20 mouse cellular contexts compared by ENCODE assay signal in the genomic region with DNA sequence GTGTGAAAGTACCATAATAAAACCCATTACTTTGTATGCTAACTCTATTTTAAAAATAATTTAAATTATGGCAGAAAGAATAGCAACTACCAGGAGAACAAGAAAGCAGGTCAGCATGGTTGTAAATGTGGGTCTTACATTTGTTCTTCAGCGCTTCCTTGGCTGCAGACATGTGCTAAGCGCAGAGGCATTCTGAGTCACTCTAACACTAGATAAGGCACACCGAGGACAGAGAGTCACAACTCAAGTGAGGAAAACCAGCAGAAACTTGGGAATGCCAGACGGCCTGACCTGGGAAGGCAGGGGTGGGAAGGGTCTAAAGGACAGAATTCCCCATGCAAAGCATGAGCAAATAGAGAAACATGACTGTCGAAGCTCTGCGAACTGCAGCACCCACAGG.
DNase-seq lines count a peak whose midpoint lies in the region; ATAC-seq and TF ChIP-seq lines count a peak whose summit lies in the region.
"Had no signal": no experiment of that assay in that cellular context is flagged by ENCODE, and none has a peak within 500 bp of the region (broad histone marks: within the 10 kb centered on the region; RNA-seq: fewer than 3 reads in every experiment).

No protein-coding gene starts in this region.

- H3K9me3 ChIP-seq in intestine, embryonic 15.5 days = no peaks in the 10 kb centered on the region
- H3K9me3 ChIP-seq in intestine, postnatal 0 days (ENCODE audit: control insufficient read depth) = no peaks in the 10 kb centered on the region
- H3K9me3 ChIP-seq in heart, embryonic 12.5 days (replicated peaks) = 0 out of 2 replicates have a peak, but pooled peaks cover 5% of the 10 kb centered on the region
- no peaks in the 10 kb centered on the region for H3K9me3 ChIP-seq in limb, embryonic 10.5 days (replicated peaks)
- no peaks in the 10 kb centered on the region for H3K9me3 ChIP-seq in midbrain, embryonic 10.5 days (replicated peaks)
- H3K9me3 ChIP-seq: forebrain, embryonic 15.5 days; hindbrain, embryonic 10.5 days had no signal

- H3K27me3 ChIP-seq in intestine, embryonic 15.5 days (replicated peaks) = no peaks in the 10 kb centered on the region
- H3K27me3 ChIP-seq in intestine, postnatal 0 days (replicated peaks; ENCODE audit: control insufficient read depth, insufficient read depth, low read length) = no peaks in the 10 kb centered on the region
- H3K27me3 ChIP-seq in heart, embryonic 12.5 days (replicated peaks) = no peaks in the 10 kb centered on the region
- H3K27me3 ChIP-seq in limb, embryonic 10.5 days (ENCODE audit: low read depth, poor library complexity, severe bottlenecking) = peaks cover 14% of the 10 kb centered on the region; the same call in 1 of the 2 replicates
- H3K27me3 ChIP-seq in midbrain, embryonic 10.5 days (ENCODE audit: low read depth, poor library complexity, severe bottlenecking) = no peaks in the 10 kb centered on the region

- TF ChIP-seq CTCF in intestine, postnatal 0 days (IDR thresholded peaks at IDR 0.05; ENCODE audit: low read depth) = no peak

- H3K4me1 ChIP-seq in intestine, embryonic 15.5 days (replicated peaks) = 0 out of 2 replicates have a peak, but pooled peaks cover 8% of the 10 kb centered on the region
- H3K4me1 ChIP-seq in intestine, postnatal 0 days (replicated peaks; ENCODE audit: control insufficient read depth, insufficient read depth, low read length) = no peaks in the 10 kb centered on the region
- peaks cover 20% of the 10 kb centered on the region for H3K4me1 ChIP-seq in heart, embryonic 12.5 days (replicated peaks)
- H3K4me1 ChIP-seq in limb, embryonic 10.5 days = peaks cover 48% of the 10 kb centered on the region
- H3K4me1 ChIP-seq in midbrain, embryonic 10.5 days = peaks cover 15% of the 10 kb centered on the region

- H3K36me3 ChIP-seq in intestine, embryonic 15.5 days = no peaks in the 10 kb centered on the region
- no peaks in the 10 kb centered on the region for H3K36me3 ChIP-seq in intestine, postnatal 0 days (ENCODE audit: control insufficient read depth, insufficient read depth)
- no peaks in the 10 kb centered on the region for H3K36me3 ChIP-seq in heart, embryonic 12.5 days
- H3K36me3 ChIP-seq in limb, embryonic 10.5 days = no peaks in the 10 kb centered on the region
- H3K36me3 ChIP-seq in midbrain, embryonic 10.5 days = no peaks in the 10 kb centered on the region
- H3K36me3 ChIP-seq: forebrain, embryonic 15.5 days; hindbrain, embryonic 10.5 days had no signal

- DNase-seq in adrenal gland, postnatal 10 days = peak; percentile 12
- no peak for DNase-seq in adrenal gland, postnatal 4 days (ENCODE audit: low spot score in 2 of 2)
- DNase-seq in limb, embryonic 10.5 days (ENCODE audit: low spot score) = no peak
- DNase-seq in cerebellum, adult 9-10 months = no peak
- DNase-seq in midbrain, embryonic 10.5 days (ENCODE audit: low spot score) = no peak
- DNase-seq: cerebellum, adult 2 months; kidney, adult 2 months; kidney, postnatal 25 days; left cerebral cortex, postnatal 4 days; liver, postnatal 0 days; right cerebral cortex, adult 18-20 months; thymus, postnatal 14 days had no signal

- no peak overlapping the region for H3K27ac ChIP-seq in intestine, embryonic 15.5 days
- no peak overlapping the region for H3K27ac ChIP-seq in intestine, postnatal 0 days (ENCODE audit: low read depth, low read length)
- peak overlapping the region; percentile 55 for H3K27ac ChIP-seq in heart, embryonic 12.5 days (ENCODE audit: poor library complexity, severe bottlenecking)
- H3K27ac ChIP-seq in limb, embryonic 10.5 days = peak overlapping the region; percentile 53
- H3K27ac ChIP-seq in midbrain, embryonic 10.5 days (replicated peaks) = no peak overlapping the region
- H3K27ac ChIP-seq: forebrain, embryonic 15.5 days; hindbrain, embryonic 10.5 days; hindbrain, postnatal 0 days; left cerebral cortex, adult 2 months had no signal

- 55% methylated on average over 6 of the region's 6 CpGs for WGBS in intestine, embryonic 15.5 days
- 47% methylated on average over 6 of the region's 6 CpGs for WGBS in intestine, postnatal 0 days
- 21% methylated on average over 6 of the region's 6 CpGs for WGBS in heart, embryonic 12.5 days
- 68% methylated on average over 6 of the region's 6 CpGs for WGBS in limb, embryonic 10.5 days
- WGBS in midbrain, embryonic 10.5 days = 81% methylated on average over 6 of the region's 6 CpGs

- H3K9ac ChIP-seq in intestine, embryonic 15.5 days = no peak overlapping the region
- H3K9ac ChIP-seq in intestine, postnatal 0 days (ENCODE audit: low read depth, low read length) = no peak overlapping the region
- H3K9ac ChIP-seq in heart, embryonic 12.5 days = no peak overlapping the region
- H3K9ac ChIP-seq: forebrain, embryonic 15.5 days; liver, postnatal 0 days had no signal

- ATAC-seq in intestine, embryonic 15.5 days = peak; percentile 50
- no peak for ATAC-seq in intestine, postnatal 0 days
- peak; percentile 53; the same call in 1 of the 2 replicates for ATAC-seq in heart, embryonic 12.5 days (ENCODE audit: insufficient number of reproducible peaks, low FRiP score)
- ATAC-seq: forebrain, embryonic 15.5 days; hindbrain, postnatal 0 days; liver, postnatal 0 days; midbrain, embryonic 16.5 days had no signal

- H3K4me2 ChIP-seq in intestine, embryonic 15.5 days (replicated peaks) = no peak overlapping the region
- no peak overlapping the region for H3K4me2 ChIP-seq in intestine, postnatal 0 days (replicated peaks; ENCODE audit: low read depth)
- H3K4me2 ChIP-seq in heart, embryonic 12.5 days = no peak overlapping the region
- H3K4me2 ChIP-seq: forebrain, embryonic 15.5 days had no signal

- no peak overlapping the region for H3K4me3 ChIP-seq in intestine, embryonic 15.5 days (replicated peaks)
- H3K4me3 ChIP-seq in intestine, postnatal 0 days (ENCODE audit: low read depth, low read length) = no peak overlapping the region
- H3K4me3 ChIP-seq in heart, embryonic 12.5 days = no peak overlapping the region
- no peak overlapping the region for H3K4me3 ChIP-seq in limb, embryonic 10.5 days
- no peak overlapping the region for H3K4me3 ChIP-seq in midbrain, embryonic 10.5 days
- H3K4me3 ChIP-seq: forebrain, embryonic 15.5 days; hindbrain, embryonic 10.5 days; left cerebral cortex, adult 2 months had no signal

Comparison
In these comparisons a context has a peak if more than half of its experiments do, and no peak if none do; other contexts are left out.
1. H3K27ac ChIP-seq: peak in heart, embryonic 12.5 days (single experiment) and limb, embryonic 10.5 days (single experiment); none in intestine, embryonic 15.5 days (single experiment), intestine, postnatal 0 days (single experiment) and midbrain, embryonic 10.5 days (single experiment).